Mouse (Mus musculus) frontal cortex, postnatal 25 days (tissue): Measurements from ENCODE around the gene Pknox1.
"Not testable (repeated sequence)": the region's sequence is repeated elsewhere in the genome, so short reads cannot be mapped to it uniquely, and the experiment has no call there.

ENCODE experiments used
- DNase-seq, 2 experiments: peaks; one replicate each; pipeline ENCODE4 v3.0.0; 2022; ENCODE audit warnings: low spot score in 2 of 2

The Pknox1 gene

DNA sequence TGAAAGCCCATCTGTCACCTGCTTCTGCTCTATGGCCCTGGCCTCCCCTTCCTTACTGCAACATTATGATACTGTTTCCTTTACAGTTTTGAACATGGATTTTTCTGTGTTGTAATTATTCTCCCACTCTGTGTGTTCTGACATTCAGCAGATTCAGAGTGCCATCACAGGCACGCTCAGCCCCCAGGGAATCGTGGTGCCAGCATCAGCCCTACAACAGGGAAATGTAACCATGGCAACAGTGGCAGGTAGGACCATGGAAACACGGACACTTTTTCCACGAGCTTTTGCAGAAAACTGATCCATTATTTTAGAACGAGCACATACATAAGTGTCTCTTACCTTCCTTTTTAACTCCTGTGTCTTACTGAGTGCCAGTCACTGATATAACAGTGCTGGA is 30.5 kb downstream of the Pknox1 start:
- DNase-seq, result no peak

DNA sequence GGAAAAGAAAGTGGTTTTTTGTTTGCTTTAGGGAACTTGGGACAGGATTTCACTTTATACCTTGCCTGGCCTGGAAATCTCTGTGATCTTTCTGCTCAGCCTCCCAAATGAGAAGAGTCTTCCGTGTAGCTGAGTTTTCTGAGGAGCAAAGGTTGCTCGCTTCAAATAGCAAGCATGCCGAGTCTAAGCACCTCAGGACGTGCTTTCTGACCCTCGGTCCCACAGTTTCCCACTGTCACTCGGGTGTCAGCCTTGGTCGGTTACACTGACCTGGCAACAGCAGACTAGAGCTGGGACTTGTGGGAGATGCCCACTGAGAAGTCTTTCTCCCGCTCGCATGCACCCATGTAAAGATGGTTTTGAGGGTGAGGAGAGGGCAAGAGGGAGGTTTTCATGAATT is 33.4 kb downstream of the Pknox1 start:
- no peak for DNase-seq

DNA sequence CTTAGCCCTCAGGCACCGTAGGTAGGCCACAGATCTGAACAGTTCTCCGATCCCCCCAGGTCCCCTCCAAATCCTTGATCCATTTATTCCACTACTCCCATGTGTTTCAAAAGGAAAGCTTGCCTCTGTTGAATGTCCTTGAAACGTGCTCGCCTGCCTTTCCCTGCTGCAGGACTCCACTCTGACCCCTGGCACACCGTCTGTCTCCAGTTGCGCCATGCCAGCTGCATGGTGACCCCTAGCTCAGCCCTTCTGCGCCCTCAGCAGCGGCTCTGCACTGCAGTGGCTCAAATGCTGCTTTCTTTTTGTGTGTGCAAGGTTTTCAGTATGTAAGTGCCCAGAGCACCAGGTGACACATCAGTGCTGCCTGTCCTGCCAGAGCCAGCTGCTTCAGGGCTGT is 34.1 kb downstream of the Pknox1 start:
- DNase-seq, result no peak

DNA sequence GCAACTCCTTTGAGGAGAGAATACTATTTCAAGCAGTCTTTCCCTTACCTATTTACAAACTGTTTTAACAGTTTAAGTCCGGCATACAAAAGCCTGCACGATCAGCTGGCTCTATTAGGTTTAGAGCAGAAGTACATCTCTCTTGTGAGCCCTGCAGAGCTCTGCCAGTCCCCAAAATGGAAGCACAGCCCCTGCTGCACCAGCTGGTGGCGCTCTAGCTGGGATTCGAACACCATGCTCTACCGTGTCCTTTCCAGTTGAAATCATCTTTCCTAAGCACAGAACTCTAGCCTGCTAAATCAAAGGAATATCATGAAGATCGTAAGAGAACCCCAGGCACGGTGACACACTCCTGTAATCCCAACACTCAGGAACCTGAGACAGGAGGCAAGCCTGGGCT is 41.9 kb downstream of the Pknox1 start:
- no peak for DNase-seq

DNA sequence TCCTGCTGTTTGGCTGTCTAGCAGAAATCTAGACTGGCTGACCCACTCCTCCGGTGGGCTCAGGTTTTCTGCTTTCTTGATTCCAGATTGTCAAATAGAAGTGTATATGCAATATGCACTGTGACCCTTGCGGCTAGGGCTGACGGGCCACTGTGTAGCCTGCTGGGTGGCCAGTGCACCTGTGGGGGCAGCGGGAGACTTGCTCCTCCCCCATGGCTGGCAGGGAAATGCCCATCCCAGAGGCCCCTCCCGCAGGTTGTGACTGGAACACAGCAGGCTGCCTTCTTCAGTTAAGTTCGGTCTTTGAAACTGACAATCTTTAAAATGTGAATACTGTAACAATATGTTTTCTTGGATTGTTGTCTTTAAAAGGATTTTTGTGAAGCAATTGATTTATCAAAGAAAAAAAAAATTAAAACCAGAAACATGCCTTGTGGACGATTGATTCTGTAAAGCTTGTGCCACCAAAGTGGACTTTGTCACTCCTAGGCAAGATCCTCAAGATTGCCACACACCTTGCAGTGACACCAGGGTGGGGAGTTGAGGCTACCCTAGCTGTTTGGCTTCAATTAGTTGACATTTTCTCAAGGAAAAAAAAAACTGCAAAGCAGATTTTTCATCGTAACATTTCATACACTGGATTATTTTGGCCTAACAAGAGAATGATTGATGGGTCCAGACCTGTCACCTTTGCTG is 42.9 kb downstream of the Pknox1 start:
- DNase-seq, result no peak

DNA sequence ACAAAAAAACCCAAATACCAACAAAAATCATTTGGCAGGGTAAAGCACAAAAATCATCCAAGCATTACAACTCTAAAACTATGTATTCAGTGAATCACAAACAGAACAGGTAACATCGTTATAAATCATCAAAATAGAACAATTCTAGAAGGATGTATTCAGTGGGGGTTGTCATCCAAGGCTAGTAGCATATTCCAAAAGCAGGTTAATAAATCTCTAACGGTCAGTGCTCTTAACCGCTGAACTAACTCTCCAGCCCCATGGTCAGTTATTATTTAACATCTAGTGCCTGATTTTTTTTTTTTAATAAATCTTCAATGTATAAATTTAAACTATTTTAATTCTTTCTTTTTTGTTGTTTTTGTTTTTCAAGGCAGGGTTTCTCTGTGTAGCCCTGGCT is 44.6 kb downstream of the Pknox1 start:
- not testable (repeated sequence) for DNase-seq

DNA sequence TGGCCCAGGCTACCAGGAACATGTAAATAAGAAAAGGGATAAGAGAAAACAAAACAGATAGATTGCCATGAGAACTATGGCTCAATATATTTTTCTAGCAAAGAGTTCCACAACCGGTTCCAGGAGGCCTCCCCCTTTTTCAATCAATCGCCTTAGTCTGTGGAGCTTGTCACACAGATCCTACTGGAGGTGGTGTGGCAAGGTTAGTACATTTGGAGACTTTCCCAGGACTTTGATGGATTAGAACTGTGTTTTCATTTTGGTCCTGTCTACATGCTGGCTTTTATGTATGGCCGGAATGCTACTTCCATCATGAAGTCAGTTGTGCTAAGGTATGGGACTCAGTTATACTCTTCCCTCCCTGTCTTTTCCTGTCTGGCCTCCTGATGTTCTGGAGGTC is 45.4 kb downstream of the Pknox1 start:
- no peak for DNase-seq

DNA sequence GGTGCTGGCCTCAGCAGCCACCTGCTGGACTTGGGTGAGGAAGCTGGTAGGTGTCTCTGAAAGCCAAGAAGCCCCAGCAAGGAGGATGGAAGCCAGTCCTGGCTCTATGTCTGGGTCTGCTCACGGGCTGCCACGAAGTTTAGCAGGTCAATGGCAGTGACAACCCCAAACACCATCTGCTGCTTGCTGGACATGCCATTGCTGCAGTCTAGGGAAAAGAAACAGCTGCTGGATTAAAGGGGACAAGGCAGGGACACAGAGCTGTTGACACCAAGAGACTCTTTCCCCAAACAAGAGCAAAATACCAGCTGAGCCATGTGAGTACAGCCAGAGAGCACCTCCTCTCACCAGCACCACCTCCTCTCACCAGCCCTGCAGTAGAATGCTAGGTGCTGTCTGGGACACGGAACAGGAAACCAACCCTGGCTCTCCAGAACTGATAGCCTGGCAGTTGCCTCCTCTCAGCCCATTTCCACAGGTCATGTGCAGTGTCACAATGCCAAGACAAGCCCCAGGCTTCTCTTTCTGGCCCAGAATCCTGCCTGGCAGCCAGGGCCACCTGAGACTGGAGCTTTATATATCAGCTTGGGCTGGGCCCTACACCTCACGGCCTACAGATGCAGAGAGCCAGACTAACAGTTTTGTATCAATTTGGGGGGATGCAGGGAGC is 48.7 kb downstream of the Pknox1 start:
- no peak for DNase-seq

DNA sequence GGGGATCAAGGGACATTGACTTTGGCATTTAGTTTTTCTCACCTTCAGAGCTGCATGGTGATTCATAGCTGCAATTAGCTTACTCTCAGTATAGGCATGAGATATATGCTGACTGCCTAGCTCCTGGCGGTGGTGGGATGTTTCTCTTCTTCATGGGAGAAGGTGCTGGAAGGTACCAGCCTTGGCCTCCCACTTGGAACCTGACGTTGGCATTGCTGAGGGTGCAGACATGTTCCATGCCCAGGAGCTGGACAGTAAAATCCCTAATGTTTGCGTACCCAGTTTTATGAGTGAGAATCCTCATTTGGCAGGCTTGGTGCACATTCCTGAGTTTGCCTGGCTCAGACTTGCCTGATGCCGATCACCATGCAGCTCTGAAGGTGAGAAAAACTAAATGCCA is 58.6 kb downstream of the Pknox1 start:
- DNase-seq, result no peak

DNA sequence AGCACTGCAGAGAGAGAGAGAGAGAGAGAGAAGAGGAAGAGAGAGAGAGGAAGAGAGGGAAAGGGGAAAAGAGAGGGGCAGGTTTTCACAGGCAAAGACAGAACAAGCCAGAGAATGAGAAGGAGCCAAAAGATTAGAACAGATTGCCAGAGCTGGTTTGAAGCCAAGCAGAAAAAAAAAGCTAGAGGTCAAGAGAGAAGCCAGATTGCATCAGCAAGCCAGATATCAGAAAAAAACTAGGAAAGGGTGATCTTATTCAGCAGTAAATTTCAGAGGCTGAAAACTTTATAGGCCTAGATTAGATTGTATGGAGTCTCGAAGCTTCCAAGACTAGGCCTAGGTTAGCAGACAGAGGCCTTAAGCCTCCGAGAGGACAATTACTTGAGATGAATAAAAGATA is 63.4 kb downstream of the Pknox1 start:
- no peak for DNase-seq

DNA sequence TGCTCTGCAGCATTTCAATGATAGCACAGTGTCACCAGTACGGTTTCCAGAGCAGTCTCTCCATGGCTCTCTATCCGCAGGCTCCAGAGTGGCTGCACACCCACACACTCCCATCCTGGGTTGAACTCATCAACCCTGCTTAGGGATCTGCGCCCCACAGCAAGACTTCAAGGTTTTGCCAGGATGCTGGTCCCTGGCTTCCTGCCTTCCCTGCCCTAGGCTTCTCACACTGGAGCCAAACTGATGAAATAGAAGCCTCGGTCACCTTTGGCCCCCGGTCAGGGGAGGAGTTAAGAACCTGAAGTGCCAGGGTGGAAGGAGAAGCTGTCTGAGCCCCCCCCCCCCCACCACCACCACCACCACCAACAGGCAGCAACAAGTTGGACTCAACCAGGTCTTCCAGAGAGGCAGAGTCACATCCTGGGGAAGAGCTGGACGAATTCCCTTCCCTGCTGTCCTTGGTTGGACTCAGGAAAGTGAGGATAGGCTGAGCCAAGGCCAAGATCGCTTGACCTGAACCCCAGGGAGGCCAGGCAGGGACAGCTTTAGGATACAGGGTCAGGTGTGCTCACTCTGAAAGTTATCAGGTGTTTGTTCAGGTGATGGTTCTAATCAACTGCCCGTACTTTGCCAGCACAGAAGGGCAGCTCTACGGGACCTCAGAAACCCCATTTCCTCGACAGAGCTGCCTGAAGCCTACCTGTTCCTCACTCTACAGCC is 66.7 kb downstream of the Pknox1 start:
- DNase-seq, result no peak

DNA sequence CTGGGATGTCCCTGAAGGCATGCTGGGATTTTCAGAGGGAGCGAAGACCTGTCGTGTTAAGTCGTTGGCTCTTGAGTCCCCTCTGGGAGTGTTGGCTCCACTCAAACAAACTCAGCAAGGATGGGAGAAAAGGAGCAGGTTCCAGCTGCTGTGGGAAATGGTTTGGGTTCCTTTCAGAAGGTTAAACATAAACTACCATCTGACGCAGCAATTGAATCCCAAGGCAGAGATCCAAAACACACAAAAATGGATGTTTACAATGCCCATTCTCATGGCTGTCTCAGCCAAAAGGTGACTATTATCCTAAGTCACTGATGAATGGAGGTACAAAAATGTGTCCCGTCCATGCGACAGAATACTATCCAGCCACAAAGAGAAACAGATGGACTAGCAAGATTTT is 68.5 kb downstream of the Pknox1 start:
- no peak for DNase-seq

DNA sequence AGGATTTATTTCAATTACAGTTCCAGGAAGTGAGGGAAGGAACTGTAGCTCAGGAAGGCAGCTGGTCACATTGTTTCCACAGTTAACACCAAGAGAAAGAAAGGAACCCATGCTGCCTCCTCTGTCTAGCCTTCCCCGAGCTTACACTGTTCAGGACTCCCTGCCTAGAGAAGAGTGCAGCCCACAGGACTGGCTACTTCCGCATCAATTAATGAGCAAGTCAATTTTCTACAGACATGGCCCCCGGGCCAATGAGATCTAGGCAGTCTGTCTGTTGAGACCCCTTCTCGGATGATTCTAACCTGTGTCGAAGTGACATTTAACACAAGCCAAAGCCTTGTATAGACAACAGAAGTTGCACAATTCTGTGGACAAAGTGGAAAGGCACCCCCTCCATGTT is 70.4 kb downstream of the Pknox1 start:
- no peak for DNase-seq

DNA sequence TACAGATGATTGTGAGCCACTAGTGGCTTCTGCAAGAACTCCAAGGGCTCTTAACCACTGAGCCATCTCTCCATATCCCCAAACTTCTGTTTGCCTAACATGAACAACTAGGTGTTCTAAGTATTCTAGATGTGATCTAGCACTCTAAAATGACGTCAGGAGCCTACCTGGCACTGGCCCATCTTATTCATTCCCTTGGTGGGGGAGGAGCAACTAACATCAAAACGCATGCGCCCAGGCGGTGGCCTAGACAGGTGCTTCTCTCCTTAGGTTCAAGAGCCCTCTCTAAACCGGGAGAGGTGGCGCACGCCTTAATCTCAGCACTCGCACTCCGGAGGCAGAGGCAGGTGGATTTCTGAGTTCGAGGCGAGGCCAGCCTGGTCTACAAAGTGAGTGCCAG is 71.2 kb downstream of the Pknox1 start:
- no peak for DNase-seq

DNA sequence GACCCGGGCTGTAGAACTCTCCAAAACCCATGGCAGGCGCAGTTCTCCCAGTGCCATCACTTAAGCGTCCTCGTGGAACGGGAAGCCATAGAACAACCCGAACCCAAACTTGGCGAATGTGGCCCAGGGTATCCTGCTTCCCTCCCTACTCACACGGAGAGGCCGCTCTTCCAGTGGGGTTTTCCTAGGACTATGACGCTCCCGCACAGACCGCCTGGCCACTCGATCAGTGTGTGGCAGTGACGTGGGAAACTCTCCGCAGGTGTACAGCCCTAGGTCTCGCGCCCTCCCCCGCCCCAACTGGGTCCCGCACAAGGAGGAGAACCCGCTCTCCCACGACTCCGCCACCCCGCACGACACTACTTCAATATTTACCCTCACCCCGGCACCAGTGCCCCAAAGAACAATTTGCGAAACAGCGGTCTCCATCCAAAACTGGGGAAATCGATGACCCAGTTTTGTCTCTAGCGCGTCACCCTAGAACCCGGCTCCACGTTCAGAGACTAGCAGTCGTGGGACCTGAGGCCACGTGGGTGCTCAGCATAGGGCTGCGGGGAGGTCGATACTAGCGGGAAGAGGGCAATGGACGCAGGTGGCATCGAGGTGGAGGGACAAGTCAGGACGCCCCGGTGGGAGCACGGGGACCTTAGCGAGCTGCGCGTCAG is 71.9 kb downstream of the Pknox1 start:
- DNase-seq, result no peak

DNA sequence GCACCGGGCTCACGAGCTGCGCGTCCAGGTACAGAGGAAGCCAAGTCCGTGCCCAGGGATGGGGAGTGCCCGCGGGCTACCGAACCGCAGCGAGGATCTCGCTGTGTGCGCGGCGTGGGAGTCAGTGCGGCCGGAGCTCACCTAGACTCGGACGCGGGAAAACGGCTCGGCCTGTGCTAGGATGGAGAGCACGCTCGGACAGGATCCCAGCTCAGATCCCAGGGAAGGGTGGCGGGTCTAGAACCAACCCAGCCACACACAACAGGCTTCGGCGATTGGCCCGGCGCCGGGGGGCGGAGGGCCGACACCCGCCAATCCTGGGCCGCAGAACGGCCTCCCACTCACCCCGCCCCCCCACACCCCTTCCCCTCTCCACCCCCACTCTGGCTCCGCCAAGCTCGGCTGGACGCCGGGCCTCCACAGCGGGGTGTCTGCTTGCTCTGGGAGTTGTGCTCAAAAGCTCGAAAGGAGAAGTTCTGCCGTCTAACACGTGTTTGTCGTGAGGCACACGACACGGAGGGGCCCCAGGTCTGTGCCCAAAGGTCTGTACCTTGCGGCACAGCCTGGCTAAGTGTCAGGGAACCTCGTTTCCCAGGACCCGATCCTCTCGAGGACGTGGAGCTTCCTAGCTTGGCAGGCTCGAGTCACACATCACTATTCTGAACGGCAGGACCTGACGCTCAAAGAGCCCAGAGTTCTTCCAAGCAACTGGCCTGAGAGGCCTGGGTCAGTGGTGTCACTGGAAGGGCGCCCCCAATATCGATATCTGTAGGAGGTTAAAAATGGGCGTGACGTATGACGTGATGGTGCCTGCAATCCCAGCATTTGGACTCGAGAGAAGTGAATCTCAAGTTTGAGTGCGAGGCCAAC is 72.6 kb downstream of the Pknox1 start, which contains the start of gene Cbs:
Gene Cbs (minus strand): TSS at position 297 of the 870 bp plus-strand sequence.
- peak in 1 of 2 experiments; percentile 49 for DNase-seq

DNA sequence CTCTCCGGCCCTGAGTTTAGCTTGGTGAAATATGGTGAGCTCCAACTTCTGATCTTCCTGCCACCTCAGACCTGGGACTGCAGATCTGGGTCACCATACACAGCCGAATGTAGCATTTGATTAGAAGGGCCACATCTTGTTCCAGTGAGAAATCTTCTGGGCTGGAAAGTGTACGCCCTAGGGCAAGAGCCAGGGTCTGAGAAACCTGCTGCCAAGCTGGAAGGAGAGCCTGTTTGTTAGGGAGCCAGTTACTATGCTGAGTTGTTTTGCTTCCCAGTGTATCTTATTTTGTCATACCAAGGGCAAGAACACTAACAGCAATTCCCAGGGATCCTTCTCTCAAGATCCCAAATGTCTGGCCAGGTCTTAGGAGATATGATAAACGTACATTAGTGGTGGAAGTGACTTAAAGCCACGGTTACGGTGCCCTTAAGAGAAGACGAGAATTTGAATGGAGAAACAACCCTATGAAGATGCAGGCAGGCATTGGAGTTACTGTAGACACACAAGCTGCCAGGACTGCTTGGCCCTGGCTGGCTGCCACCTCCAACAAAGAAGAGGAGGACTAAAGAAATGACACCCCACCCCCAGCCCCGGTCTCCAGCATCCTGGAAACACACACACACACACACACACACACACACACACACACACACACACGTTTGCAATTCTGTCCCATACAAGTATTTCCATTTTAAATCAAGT is 73.5 kb downstream of the Pknox1 start:
- DNase-seq, result peak; percentile 30 to 57

DNA sequence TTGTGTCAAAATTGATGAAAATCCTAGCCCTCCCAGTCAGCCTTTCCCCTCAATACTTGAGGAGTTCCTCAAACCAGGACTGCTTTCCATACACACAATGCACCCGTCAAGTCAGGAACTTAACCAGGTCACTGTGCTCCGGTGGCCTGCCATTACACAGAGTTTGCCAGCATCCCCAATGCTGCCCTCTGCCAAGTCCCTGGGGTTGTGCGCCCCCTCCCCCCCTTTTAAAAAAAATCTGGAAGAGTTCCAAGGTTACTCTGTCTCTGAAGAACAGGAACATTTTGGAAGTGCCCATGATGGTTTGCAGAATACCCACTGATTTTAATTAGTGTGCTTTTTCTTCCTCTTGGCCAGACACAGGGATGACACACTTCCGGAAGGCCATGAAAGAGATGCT is 75.1 kb downstream of the Pknox1 start:
- no peak for DNase-seq

DNA sequence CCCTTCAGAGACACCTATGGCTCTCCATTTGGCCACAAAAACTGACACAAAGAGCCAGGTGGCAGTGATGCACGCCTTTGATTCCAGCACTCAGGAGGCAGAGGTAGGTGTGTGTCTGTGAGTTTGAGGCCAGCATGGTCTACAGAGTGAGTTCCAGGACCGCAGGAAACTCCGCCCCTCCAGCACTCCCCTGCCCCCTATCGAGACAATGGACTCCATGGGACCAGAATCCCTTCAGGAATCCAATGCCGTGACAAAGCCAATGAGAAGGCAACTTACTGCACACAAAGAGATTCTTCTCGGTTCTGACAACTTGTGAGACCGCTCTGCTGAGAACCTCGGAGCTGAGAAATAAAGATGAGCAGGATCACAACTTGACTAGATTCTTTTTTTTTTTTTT is 77.8 kb downstream of the Pknox1 start:
- DNase-seq, result no peak

DNA sequence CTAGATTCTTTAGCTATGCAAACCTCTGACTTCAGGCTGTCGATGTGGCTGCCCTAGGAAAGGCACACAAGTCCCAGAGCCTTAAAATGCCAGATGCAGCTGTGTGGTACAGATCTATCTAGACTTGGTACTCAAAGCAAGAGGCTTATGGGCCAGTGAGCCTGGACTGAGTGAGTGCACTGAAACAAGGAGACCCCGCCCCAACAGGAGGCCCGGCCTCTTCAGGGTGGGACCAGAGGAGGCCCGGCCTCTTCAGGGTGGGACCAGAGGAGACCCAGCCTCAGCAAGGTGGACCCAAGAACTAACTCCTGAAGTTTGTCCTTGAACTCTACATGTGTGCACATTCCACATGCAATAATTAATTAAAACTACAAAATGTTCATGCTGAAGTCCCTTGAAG is 78.4 kb downstream of the Pknox1 start:
- DNase-seq, result no peak
